26 mouse cellular contexts compared by ENCODE assay signal in genomic region chr19:25417671-25418070, GRCm38 (mm10).
DNase-seq lines count a peak whose midpoint lies in the region; ATAC-seq and TF ChIP-seq lines count a peak whose summit lies in the region.
"Had no signal": no experiment of that assay in that cellular context is flagged by ENCODE, and none has a peak within 500 bp of the region (broad histone marks: within the 10 kb centered on the region; RNA-seq: fewer than 3 reads in every experiment).

No protein-coding gene starts in this region.

- DNase-seq in heart, adult 18-20 months = no peak
- DNase-seq in stomach, postnatal 0 days (ENCODE audit: low spot score) = no peak
- DNase-seq: adrenal gland, adult 8-10 months; B cell, adult 2 months; cerebellum, adult 11-12 months; cerebellum, postnatal 10 days; gastrocnemius, postnatal 14 days; thymus, postnatal 14 days had no signal

- H3K9me3 ChIP-seq in heart, embryonic 13.5 days = no peaks in the 10 kb centered on the region
- H3K9me3 ChIP-seq in kidney, embryonic 16.5 days (ENCODE audit: low read length) = no peaks in the 10 kb centered on the region
- H3K9me3 ChIP-seq in kidney, embryonic 15.5 days (replicated peaks) = no peaks in the 10 kb centered on the region
- H3K9me3 ChIP-seq in stomach, embryonic 15.5 days = no peaks in the 10 kb centered on the region
- no peaks in the 10 kb centered on the region for H3K9me3 ChIP-seq in stomach, postnatal 0 days (ENCODE audit: control insufficient read depth, low read length)
- H3K9me3 ChIP-seq: embryonic facial prominence, embryonic 10.5 days; hindbrain, embryonic 10.5 days; intestine, embryonic 15.5 days; liver, embryonic 15.5 days had no signal

- peaks cover 70% of the 10 kb centered on the region for H3K36me3 ChIP-seq in heart, embryonic 13.5 days
- H3K36me3 ChIP-seq in kidney, embryonic 16.5 days (ENCODE audit: insufficient read depth, low read length) = peaks cover 4% of the 10 kb centered on the region; the same call in 1 of the 2 replicates
- peaks cover 5% of the 10 kb centered on the region for H3K36me3 ChIP-seq in kidney, embryonic 15.5 days
- 0 out of 2 replicates have a peak, but pooled peaks cover under 1% of the 10 kb centered on the region for H3K36me3 ChIP-seq in stomach, embryonic 15.5 days
- H3K36me3 ChIP-seq in stomach, postnatal 0 days (ENCODE audit: control insufficient read depth, insufficient read depth, low read length) = no peaks in the 10 kb centered on the region; the same call in 1 of the 2 replicates
- H3K36me3 ChIP-seq: G1E; intestine, embryonic 15.5 days had no signal

- H3K4me3 ChIP-seq in heart, embryonic 13.5 days = no peak overlapping the region
- H3K4me3 ChIP-seq in kidney, embryonic 16.5 days (ENCODE audit: low read length) = no peak overlapping the region
- no peak overlapping the region for H3K4me3 ChIP-seq in kidney, embryonic 15.5 days (replicated peaks)
- H3K4me3 ChIP-seq in stomach, embryonic 15.5 days (replicated peaks) = no peak overlapping the region
- H3K4me3 ChIP-seq in stomach, postnatal 0 days (ENCODE audit: low read depth, low read length) = no peak overlapping the region
- H3K4me3 ChIP-seq: embryonic facial prominence, embryonic 10.5 days; hindbrain, embryonic 10.5 days; intestine, embryonic 15.5 days; left cerebral cortex, adult 2 months; liver, embryonic 15.5 days had no signal

- no peak for TF ChIP-seq EP300 in stomach, postnatal 0 days (optimal IDR thresholded peaks at IDR 0.05)

- no peaks in the 10 kb centered on the region for H3K27me3 ChIP-seq in heart, embryonic 13.5 days (replicated peaks)
- H3K27me3 ChIP-seq in kidney, embryonic 16.5 days (ENCODE audit: insufficient read depth, low read length) = no peaks in the 10 kb centered on the region
- no peaks in the 10 kb centered on the region for H3K27me3 ChIP-seq in kidney, embryonic 15.5 days
- no peaks in the 10 kb centered on the region for H3K27me3 ChIP-seq in stomach, embryonic 15.5 days (replicated peaks)
- H3K27me3 ChIP-seq in stomach, postnatal 0 days (ENCODE audit: control insufficient read depth, insufficient read depth, low read length) = no peaks in the 10 kb centered on the region
- H3K27me3 ChIP-seq: CH12.LX; intestine, embryonic 15.5 days; liver, embryonic 15.5 days; Patski had no signal

- no peak overlapping the region for H3K4me2 ChIP-seq in heart, embryonic 13.5 days
- no peak overlapping the region for H3K4me2 ChIP-seq in kidney, embryonic 16.5 days (replicated peaks; ENCODE audit: low read depth, low read length)
- no peak overlapping the region for H3K4me2 ChIP-seq in kidney, embryonic 15.5 days
- H3K4me2 ChIP-seq in stomach, embryonic 15.5 days = no peak overlapping the region
- no peak overlapping the region for H3K4me2 ChIP-seq in stomach, postnatal 0 days (replicated peaks; ENCODE audit: low read depth)
- H3K4me2 ChIP-seq: heart, embryonic 11.5 days; intestine, embryonic 15.5 days; liver, embryonic 15.5 days; midbrain, embryonic 11.5 days had no signal

- no peak overlapping the region for H3K9ac ChIP-seq in heart, embryonic 13.5 days
- H3K9ac ChIP-seq in kidney, embryonic 16.5 days (replicated peaks; ENCODE audit: low read length) = no peak overlapping the region
- no peak overlapping the region for H3K9ac ChIP-seq in kidney, embryonic 15.5 days
- no peak overlapping the region for H3K9ac ChIP-seq in stomach, embryonic 15.5 days
- no peak overlapping the region for H3K9ac ChIP-seq in stomach, postnatal 0 days (ENCODE audit: low read length)
- H3K9ac ChIP-seq: intestine, embryonic 15.5 days; liver, embryonic 15.5 days had no signal

- 0 out of 2 replicates have a peak overlapping the region, but pooled peaks have one; percentile 5 for H3K27ac ChIP-seq in heart, embryonic 13.5 days (replicated peaks)
- no peak overlapping the region for H3K27ac ChIP-seq in kidney, embryonic 16.5 days (ENCODE audit: low read length)
- H3K27ac ChIP-seq in kidney, embryonic 15.5 days = no peak overlapping the region
- peak overlapping the region; percentile 11; the same call in 1 of the 2 replicates for H3K27ac ChIP-seq in stomach, embryonic 15.5 days
- H3K27ac ChIP-seq in stomach, postnatal 0 days (replicated peaks) = no peak overlapping the region; the same call in 1 of the 2 replicates
- H3K27ac ChIP-seq: embryonic facial prominence, embryonic 10.5 days; hindbrain, embryonic 10.5 days; intestine, embryonic 15.5 days; left cerebral cortex, adult 2 months; liver, embryonic 15.5 days had no signal

- H3K4me1 ChIP-seq in heart, embryonic 13.5 days = peaks cover 81% of the 10 kb centered on the region
- 0 out of 2 replicates have a peak, but pooled peaks cover 5% of the 10 kb centered on the region for H3K4me1 ChIP-seq in kidney, embryonic 16.5 days (ENCODE audit: insufficient read depth, low read length)
- H3K4me1 ChIP-seq in kidney, embryonic 15.5 days = peaks cover 8% of the 10 kb centered on the region; the same call in 1 of the 2 replicates
- 0 out of 2 replicates have a peak, but pooled peaks cover 5% of the 10 kb centered on the region for H3K4me1 ChIP-seq in stomach, embryonic 15.5 days
- H3K4me1 ChIP-seq in stomach, postnatal 0 days (replicated peaks; ENCODE audit: control insufficient read depth, insufficient read depth) = peaks cover 2% of the 10 kb centered on the region; the same call in 1 of the 2 replicates
- H3K4me1 ChIP-seq: hindbrain, embryonic 10.5 days; liver, embryonic 15.5 days had no signal

- WGBS in heart, embryonic 13.5 days = 62% methylated on average over 3 of the region's 3 CpGs
- WGBS in kidney, embryonic 16.5 days = 73% methylated on average over 3 of the region's 3 CpGs
- 74% methylated on average over 3 of the region's 3 CpGs for WGBS in kidney, embryonic 15.5 days
- WGBS in stomach, embryonic 15.5 days = 77% methylated on average over 3 of the region's 3 CpGs
- 61% methylated on average over 3 of the region's 3 CpGs for WGBS in stomach, postnatal 0 days

- no peak for TF ChIP-seq CTCF in stomach, postnatal 0 days (IDR thresholded peaks at IDR 0.05; ENCODE audit: low read depth)

- no peak for ATAC-seq in heart, embryonic 13.5 days (ENCODE audit: extremely low read depth, insufficient number of reproducible peaks, low FRiP score, low TSS enrichment)
- peak; percentile 65; the same call in 1 of the 2 replicates for ATAC-seq in kidney, embryonic 16.5 days (ENCODE audit: low FRiP score, low TSS enrichment)
- no peak for ATAC-seq in kidney, embryonic 15.5 days (replicated peaks; ENCODE audit: low FRiP score)
- ATAC-seq in stomach, embryonic 15.5 days (ENCODE audit: insufficient read depth, low FRiP score, low read depth) = no peak
- ATAC-seq in stomach, postnatal 0 days (ENCODE audit: low FRiP score, low TSS enrichment) = no peak
- ATAC-seq in activated CD4-positive, CD25-positive, alpha-beta regulatory T cell, adult 4 months = no peak
- ATAC-seq: forebrain, embryonic 16.5 days; hindbrain, embryonic 16.5 days; intestine, embryonic 15.5 days; lung, postnatal 0 days; Patski had no signal

Comparison
In these comparisons a context has a peak if more than half of its experiments do, and no peak if none do; other contexts are left out.
1. H3K27ac ChIP-seq: peak in heart, embryonic 13.5 days (single experiment) and stomach, embryonic 15.5 days (single experiment); none in kidney, embryonic 16.5 days (single experiment), kidney, embryonic 15.5 days (single experiment) and stomach, postnatal 0 days (single experiment).